Mouse (Mus musculus) c-Kit-negative CD71-positive TER-119-positive erythroid progenitor cells, embryonic 14.5 days (primary cell): Measurements from ENCODE around the gene Slc4a1ap.

ENCODE experiments used
- DNase-seq: peaks from one replicate; pipeline ENCODE4 v3.0.0-alpha.2; 2013; ENCODE audit warnings: low read depth, low spot score

The Slc4a1ap gene

DNA sequence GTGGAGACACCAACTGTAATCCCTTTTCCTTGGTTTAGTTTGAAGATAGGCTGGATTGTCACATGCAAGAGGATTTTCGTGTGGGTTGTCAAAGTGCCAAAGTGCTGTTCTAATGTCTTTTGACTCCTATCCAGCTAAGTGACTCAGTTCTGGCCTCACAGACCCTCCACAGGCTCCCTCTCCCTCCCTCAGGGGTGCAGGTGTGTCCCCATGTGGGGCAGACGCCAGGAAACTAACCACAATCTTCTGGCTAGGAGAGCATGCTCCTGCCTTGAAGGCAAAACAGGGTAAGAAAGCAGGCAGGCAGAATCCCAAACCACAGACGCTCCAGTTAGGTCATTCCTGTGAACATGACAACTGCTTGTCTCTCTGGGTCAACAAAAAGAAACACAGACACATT lies 79.4 kb downstream of the Slc4a1ap start:
- DNase-seq = no peak
